Mouse (Mus musculus) spleen, postnatal 36 days (tissue): ENCODE data around the gene Fam240a.

Source experiments
- DNase-seq, 2 experiments: peaks; one replicate each; pipeline ENCODE4 v3.0.0; 2022; ENCODE audit warnings: low spot score in 2 of 2, mixed read lengths in 1 of 2

Gene Fam240a

GRCm38 (mm10) chr9:110916786-110917185 is at the start of gene Fam240a:
TSS of gene Fam240a (minus strand) at chr9:110916861.
- DNase-seq = no peak

DNA sequence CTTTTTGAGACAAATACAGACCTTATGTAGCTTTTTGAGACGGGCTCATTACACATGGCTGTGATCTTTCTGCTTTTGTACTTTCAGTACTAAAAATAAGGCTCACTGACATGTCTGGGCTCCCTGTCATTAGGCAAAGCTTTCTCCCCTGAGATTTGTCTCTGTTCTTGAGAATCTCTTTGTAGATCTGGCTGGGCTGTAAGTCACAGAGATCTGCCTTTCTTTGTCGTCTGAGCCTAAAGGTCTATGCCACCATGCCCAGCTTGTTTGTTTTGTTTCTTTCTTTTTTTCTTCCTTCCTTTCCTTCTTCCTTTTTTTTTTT is 49.2 kb upstream of the Fam240a start:
- no peak for DNase-seq

DNA sequence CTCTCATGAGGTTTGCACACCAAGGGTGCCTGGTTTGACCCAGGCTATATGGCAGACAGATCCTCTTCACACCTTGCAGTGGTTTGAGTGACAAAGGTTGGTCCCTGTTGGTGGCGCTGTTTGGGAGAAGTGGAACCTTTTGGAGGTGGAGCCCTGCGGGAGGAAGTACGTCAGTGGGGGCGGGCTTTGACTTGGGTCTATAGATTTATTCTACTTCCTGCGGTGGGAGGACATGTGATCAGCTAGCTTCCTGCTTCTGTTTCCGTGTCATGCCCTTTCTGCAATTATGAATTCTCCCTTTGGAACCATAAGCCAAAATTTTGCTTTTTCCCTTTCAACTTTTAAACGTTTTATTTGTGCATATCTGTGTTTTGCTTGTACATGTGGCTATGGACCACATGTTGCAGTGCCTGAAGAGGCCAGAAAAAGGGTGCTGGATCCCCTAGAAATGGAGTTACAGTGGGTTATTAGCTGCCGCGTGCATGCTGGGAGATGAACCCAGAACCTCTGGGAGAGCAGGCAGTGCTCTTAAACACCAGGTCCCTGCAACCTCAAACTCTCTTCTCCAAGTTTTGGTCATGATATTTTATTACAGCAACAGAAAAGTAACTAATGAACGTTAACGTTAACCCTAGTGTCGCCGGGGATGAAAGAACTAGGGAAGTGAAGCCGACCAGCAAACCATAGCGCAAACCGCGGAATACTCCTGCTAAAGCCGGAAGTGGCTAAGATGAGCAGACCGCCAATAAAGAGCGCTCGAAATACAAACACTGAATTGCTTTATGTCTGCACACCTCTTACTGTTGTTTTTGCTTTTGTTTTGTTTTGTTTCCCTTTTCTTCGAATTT is 48.6 kb upstream of the Fam240a start:
- DNase-seq = peak in 1 of 2 experiments; percentile 8

DNA sequence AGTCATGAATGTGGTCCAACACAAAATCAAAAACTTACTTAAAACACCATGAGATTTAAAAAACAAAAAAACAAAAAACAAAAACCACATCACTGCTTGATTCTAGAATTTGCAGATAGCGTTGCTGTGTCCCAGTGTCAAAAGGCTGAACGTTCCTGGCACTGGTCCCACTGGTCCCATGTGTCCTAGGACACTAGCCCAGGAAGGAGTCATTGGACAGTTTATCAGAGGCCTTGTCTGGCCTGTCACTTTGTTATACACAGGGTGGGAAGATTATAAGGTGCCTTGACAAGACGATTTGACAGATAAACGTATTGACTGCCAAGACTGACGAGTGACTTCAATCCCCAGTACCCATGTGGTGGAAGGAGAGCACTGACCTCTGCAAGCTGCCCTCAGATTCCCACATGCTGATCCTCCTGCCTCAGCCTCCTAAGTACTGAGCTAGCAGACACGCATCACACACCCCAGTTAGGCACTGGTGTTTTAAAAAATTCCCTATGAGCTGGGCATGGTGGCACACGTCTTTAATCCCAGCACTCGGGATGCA is 47.0 kb upstream of the Fam240a start:
- DNase-seq = no peak

- DNase-seq = no peak
Measured at GRCm38 (mm10) chr9:110961386-110961785, 44.7 kb upstream of the Fam240a start.

- no peak for DNase-seq
Measured at GRCm38 (mm10) chr9:110960230-110961149, 43.8 kb upstream of the Fam240a start.

- DNase-seq = no peak
Measured at GRCm38 (mm10) chr9:110959669-110960068, 43.0 kb upstream of the Fam240a start.

GRCm38 (mm10) chr9:110955962-110956361 is 39.3 kb upstream of the Fam240a start:
- no peak for DNase-seq

DNA sequence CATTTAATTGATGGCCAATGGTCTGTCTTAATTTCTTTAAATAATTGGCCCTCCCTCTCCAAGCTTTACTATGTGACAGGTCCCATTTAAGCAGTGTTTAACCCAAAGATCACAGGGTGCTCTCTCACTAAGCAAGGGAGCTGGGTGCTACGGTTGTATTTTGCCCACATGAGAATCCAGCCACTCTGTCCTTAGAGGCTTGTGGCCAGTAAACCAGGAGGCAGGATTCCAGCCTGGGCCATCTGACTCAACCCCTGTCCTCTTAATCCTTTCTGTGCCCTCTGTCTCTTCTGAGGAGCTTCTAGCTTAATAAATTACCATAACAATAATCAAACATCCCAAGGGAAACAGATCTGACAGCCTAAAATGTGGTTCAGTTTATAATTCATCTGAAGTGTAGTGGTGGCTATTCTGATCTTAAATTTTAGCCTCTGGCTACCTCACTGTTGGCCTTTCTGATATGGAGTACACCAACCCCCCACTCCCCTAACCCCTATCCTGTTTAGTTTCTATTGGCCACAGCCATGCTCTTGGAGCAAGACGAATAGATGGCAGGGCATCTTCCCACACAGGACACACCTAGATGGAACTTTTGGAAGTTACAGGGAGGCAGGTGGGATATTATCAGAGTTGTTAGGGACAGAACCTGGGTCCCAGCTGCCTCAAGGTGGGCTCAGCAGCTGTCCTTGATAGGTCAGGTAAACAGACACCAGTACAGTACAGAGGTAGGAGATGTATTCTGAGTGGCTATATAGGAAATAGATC is 38.2 kb upstream of the Fam240a start:
- no peak for DNase-seq

DNA sequence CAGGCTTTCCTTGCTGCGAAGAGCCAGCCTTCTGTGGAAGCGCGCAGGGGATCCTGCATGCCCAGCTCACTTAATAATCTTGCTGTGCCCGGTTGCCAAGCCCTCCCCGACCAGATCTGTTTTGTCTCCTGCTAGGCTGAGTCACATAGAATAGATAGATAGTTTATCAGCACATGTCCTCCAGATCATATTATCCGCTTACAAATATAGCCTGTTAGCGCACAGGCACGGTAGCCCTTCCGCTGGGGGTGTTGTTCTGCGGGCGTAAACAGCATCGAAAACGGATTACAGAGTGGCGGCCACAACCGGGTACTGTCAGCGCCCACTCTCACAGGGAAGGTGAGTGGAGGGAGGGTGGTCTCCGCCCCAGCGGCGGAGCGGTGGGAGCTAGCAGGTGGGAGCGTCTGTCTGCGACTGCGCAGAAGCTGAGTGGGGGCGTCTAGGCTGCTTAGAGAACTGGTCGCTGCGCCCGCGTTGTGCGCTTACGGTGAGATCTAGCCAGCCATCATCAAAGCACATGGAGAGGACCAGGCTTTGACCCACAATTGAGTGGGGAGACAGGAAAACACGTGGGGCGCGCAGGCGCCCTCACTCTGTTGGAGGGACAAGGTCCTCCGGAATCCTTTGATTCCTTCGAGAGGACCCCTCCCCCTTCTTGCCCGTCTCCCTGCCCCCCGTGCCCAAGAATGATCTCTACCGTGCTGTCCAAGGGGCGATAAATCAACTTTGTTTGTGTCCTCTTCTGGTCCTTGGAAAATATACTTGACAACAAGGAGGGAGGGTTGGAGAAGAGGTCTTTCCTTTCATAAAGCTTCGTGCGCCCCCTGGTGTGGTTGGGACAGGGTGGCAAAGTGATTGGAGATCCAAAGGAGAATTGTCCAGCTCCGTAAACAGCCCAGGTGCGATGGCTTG is 37.1 kb upstream of the Fam240a start:
- peak; percentile 10 to 23 for DNase-seq

GRCm38 (mm10) chr9:110952931-110953549 is 36.4 kb upstream of the Fam240a start:
- no peak for DNase-seq

DNA sequence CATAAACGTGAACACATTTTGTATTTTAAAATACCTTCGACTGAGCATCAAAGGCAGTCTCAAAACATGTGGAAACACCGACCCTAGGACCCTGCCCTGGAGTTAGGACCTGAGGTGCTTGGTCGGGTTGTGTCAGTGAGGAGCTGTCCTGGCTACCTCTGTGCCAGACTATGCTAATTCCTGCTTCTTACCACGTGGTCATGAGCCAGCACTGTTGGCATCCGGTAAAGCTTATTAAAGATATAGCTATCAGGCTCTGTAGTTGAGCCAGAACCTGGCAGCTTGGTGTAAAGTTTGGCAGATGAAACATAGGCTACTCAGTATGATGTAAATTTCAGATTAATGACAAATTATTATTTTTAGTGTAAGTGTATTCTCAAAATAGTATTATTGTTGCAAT is 35.7 kb upstream of the Fam240a start:
- no peak for DNase-seq

DNA sequence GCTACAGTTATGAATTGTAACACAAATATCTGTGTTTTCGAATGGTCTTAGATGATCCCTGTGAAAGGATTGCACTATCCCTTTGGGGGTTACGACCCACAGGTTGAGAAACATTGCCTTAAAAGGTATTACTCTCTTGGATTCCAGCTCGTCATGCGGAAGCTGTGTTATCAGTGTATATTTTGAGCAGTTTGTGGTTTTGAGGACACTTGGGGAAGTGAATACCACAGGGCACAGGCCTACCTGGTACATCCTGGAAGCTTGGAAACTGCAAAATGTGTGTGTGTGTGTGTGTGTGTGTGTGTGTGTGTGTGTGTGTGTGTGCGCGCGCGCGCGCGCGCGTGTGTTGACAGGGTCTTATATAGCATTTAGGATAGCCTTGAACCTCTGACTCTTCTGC is 35.2 kb upstream of the Fam240a start:
- DNase-seq = no peak

- DNase-seq = no peak
Measured at GRCm38 (mm10) chr9:110951397-110951796, 34.7 kb upstream of the Fam240a start, which contains the start of gene Lrrc2. TSS of gene Lrrc2 (plus strand) at chr9:110951545.

- no peak for DNase-seq
Measured at GRCm38 (mm10) chr9:110950109-110950508, 33.4 kb upstream of the Fam240a start.

- DNase-seq = no peak
Measured at GRCm38 (mm10) chr9:110948813-110949310, 32.2 kb upstream of the Fam240a start.

GRCm38 (mm10) chr9:110947900-110948299 is 31.2 kb upstream of the Fam240a start:
- DNase-seq = no peak

DNA sequence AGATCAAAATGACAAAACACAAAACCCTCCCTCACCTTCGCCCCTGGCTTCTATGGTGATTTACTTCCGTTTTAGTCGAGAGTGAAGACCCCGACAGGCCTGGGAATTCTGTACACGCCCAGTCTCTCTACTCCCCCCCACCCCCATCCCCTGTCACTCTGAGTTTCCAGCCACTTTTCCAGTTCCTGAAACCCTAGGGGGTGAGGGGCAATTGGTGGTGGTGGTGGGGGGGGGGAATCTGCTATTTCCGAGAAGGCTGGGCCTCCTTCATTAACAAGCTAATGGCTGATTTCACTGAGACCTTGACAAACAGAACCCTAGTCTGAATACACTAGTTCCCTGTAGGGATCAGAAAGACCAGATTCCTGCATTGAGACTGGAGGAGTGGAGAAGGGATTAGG is 30.6 kb upstream of the Fam240a start:
- no peak for DNase-seq

GRCm38 (mm10) chr9:110946548-110947044 is 29.9 kb upstream of the Fam240a start:
- DNase-seq = peak; percentile 38 to 39

GRCm38 (mm10) chr9:110945926-110946325 is 29.3 kb upstream of the Fam240a start, which contains the start of gene Tdgf1:
TSS of gene Tdgf1 (minus strand) at chr9:110946158.
- DNase-seq = no peak
